Mouse (Mus musculus) forebrain, postnatal 0 days (tissue): ENCODE results near the gene Rnf213. TPM values are rescaled to one million over a fixed set of nuclear protein-coding genes. Genes with fewer than 3 reads are reported as not detected.
A peak's percentile ranks its signal among the peaks of the same experiment; 100 is the strongest.

Experiments
- ATAC-seq: fragments of 200-750 bp; cut with Nextera tagmentation; 2 replicates; pipeline ENCODE4 v1.8.0; 2017; ENCODE audit warnings: mild to moderate bottlenecking, moderate library complexity
- DNase-seq: peaks from one replicate; pipeline ENCODE4 v3.0.0-alpha.2; 2015
- H3K27ac ChIP-seq: fragments of 300-500 bp; sonication (generic); 2 replicates; pipeline ENCODE4 v1.5.1; 2014; ENCODE audit warnings: low read depth, mild to moderate bottlenecking, antibody characterized with exemption, low read length, moderate library complexity, mixed read lengths
- H3K27me3 ChIP-seq: fragments of 300-500 bp; sonication (generic); 2 replicates; pipeline ENCODE4 v1.6.1; 2014; ENCODE audit warnings: mild to moderate bottlenecking, low read length, mixed read lengths; ENCODE audit not compliant: insufficient read depth
- H3K36me3 ChIP-seq: fragments of 300-500 bp; sonication (generic); 2 replicates; pipeline ENCODE4 v1.6.1; 2014; ENCODE audit warnings: mild to moderate bottlenecking, moderate library complexity; ENCODE audit not compliant: insufficient read depth
- H3K4me1 ChIP-seq: fragments of 300-500 bp; sonication (generic); 2 replicates; pipeline ENCODE4 v1.6.1; 2014; ENCODE audit warnings: antibody characterized with exemption; ENCODE audit not compliant: insufficient read depth
- H3K4me2 ChIP-seq: fragments of 300-500 bp; sonication (generic); 2 replicates; pipeline ENCODE4 v1.6.1; 2014; ENCODE audit warnings: low read depth, mild to moderate bottlenecking, moderate library complexity
- H3K4me3 ChIP-seq: fragments of 300-500 bp; sonication (generic); 2 replicates; pipeline ENCODE4 v1.5.1; 2014; ENCODE audit warnings: low read depth, low read length, mixed read lengths
- H3K9ac ChIP-seq: fragments of 300-500 bp; sonication (generic); 2 replicates; pipeline ENCODE4 v1.6.1; 2014; ENCODE audit warnings: mild to moderate bottlenecking
- H3K9me3 ChIP-seq: fragments of 300-500 bp; sonication (generic); 2 replicates; pipeline ENCODE4 v1.6.1; 2016; ENCODE audit warnings: low read length
- CTCF ChIP-seq: sonication (generic); IDR thresholded peaks from 2 replicates; pipeline ENCODE4 v1.5.1; 2016; ENCODE audit warnings: antibody characterized with exemption, control low read depth, low read depth
- WGBS: fragments of 180-500 bp; shearing (Covaris S2); extraction: QIAGEN DNeasy Blood & Tissue Kit; methylation state at CpG from one replicate; pipeline ENCODE4 v1.1.7; 2014; 5-methylcytosine and 5-hydroxymethylcytosine counted together
- polyA plus RNA-seq: library from polyadenylated mRNA; unstranded; fragments of >200 nt; fragmentation: Nextera tagmentation; extraction: Ambion mirVana; gene quantifications from 2 replicates; pipeline ENCODE4 v1.2.1, GENCODE M21; 2015
- total RNA-seq: library from RNA; depleted of rRNA; stranded (reverse); fragments of >200 nt; gene quantifications from 2 replicates; pipeline ENCODE4 v1.2.3, GENCODE M21; 2014

The Rnf213 gene
- total and polyA plus RNA-seq, 2 experiments from 2014 or later: 1.1 to 8.6 TPM

GRCm38 (mm10) chr11:119395931-119396330 is 3.0 kb downstream of the Rnf213 start:
- no peak overlapping the region for H3K27ac ChIP-seq
- no peak overlapping the region for H3K4me3 ChIP-seq
- TF ChIP-seq CTCF: no peak
- no peaks in the 10 kb centered on the region for H3K36me3 ChIP-seq
- ATAC-seq (no peak), DNase-seq (no peak)
- peaks cover 7% of the 10 kb centered on the region for H3K27me3 ChIP-seq
- H3K9me3 ChIP-seq: no peaks in the 10 kb centered on the region
- 27% methylated on average over 13 of the region's 13 CpGs for WGBS
- no peak overlapping the region for H3K9ac ChIP-seq
- H3K4me2 ChIP-seq: no peak overlapping the region
- no peaks in the 10 kb centered on the region for H3K4me1 ChIP-seq

- Histone ChIP-seq H3K9ac (no peak overlapping the region), H3K4me3 (no peak overlapping the region), H3K27ac (no peak overlapping the region), H3K4me1 (no peaks in the 10 kb centered on the region), H3K36me3 (no peaks in the 10 kb centered on the region), H3K9me3 (no peaks in the 10 kb centered on the region), H3K4me2 (no peak overlapping the region), H3K27me3 (peaks cover 7% of the 10 kb centered on the region)
- TF ChIP-seq CTCF: no peak
- ATAC-seq: no peak
- no peak for DNase-seq
- 59% methylated on average over 7 of the region's 7 CpGs for WGBS
Observed at GRCm38 (mm10) chr11:119396461-119396860, 3.6 kb downstream of the Rnf213 start.

- ATAC-seq (no peak), DNase-seq (no peak)
- TF ChIP-seq CTCF: no peak
- Histone ChIP-seq H3K36me3 (no peaks in the 10 kb centered on the region), H3K9me3 (no peaks in the 10 kb centered on the region), H3K4me3 (no peak overlapping the region), H3K27me3 (no peaks in the 10 kb centered on the region), H3K4me1 (no peaks in the 10 kb centered on the region), H3K9ac (no peak overlapping the region), H3K4me2 (no peak overlapping the region), H3K27ac (no peak overlapping the region)
- 59% methylated on average over 11 of the region's 11 CpGs for WGBS
Observed at GRCm38 (mm10) chr11:119402501-119403160, 9.7 kb downstream of the Rnf213 start.

- no peak overlapping the region for H3K27ac ChIP-seq
- peak; percentile 25 for DNase-seq
- no peak overlapping the region for H3K4me3 ChIP-seq
- TF ChIP-seq CTCF: peak; percentile 71
- no peaks in the 10 kb centered on the region for H3K4me1 ChIP-seq
- no peaks in the 10 kb centered on the region for H3K9me3 ChIP-seq
- WGBS: 56% methylated on average over 5 of the region's 5 CpGs
- H3K9ac ChIP-seq: no peak overlapping the region
- no peak for ATAC-seq
- no peaks in the 10 kb centered on the region for H3K36me3 ChIP-seq
- no peak overlapping the region for H3K4me2 ChIP-seq
- H3K27me3 ChIP-seq: no peaks in the 10 kb centered on the region
Observed at GRCm38 (mm10) chr11:119404627-119405026, 11.7 kb downstream of the Rnf213 start.

- H3K36me3 ChIP-seq: no peaks in the 10 kb centered on the region
- WGBS: 90% methylated on average over 6 of the region's 6 CpGs
- DNase-seq (no peak), ATAC-seq (no peak)
- no peak for TF ChIP-seq CTCF
- H3K27ac ChIP-seq: no peak overlapping the region
- no peaks in the 10 kb centered on the region for H3K27me3 ChIP-seq
- H3K4me3 ChIP-seq: no peak overlapping the region
- no peak overlapping the region for H3K9ac ChIP-seq
- H3K4me2 ChIP-seq: no peak overlapping the region
- no peaks in the 10 kb centered on the region for H3K9me3 ChIP-seq
- no peaks in the 10 kb centered on the region for H3K4me1 ChIP-seq
Observed at GRCm38 (mm10) chr11:119407381-119407780, 14.5 kb downstream of the Rnf213 start.

GRCm38 (mm10) chr11:119407977-119408376 is 15.1 kb downstream of the Rnf213 start:
- 54% methylated on average over 5 of the region's 5 CpGs for WGBS
- Histone ChIP-seq H3K9me3 (no peaks in the 10 kb centered on the region), H3K9ac (no peak overlapping the region), H3K27ac (no peak overlapping the region), H3K4me3 (no peak overlapping the region), H3K36me3 (no peaks in the 10 kb centered on the region), H3K4me2 (no peak overlapping the region), H3K4me1 (no peaks in the 10 kb centered on the region), H3K27me3 (no peaks in the 10 kb centered on the region)
- no peak for TF ChIP-seq CTCF
- DNase-seq (no peak), ATAC-seq (no peak)

GRCm38 (mm10) chr11:119419327-119420118 is 26.6 kb downstream of the Rnf213 start:
- Histone ChIP-seq H3K9me3 (no peaks in the 10 kb centered on the region), H3K4me3 (no peak overlapping the region), H3K27me3 (no peaks in the 10 kb centered on the region), H3K36me3 (no peaks in the 10 kb centered on the region), H3K4me1 (no peaks in the 10 kb centered on the region), H3K4me2 (no peak overlapping the region), H3K9ac (no peak overlapping the region), H3K27ac (no peak overlapping the region)
- TF ChIP-seq CTCF: no peak
- 76% methylated on average over 16 of the region's 16 CpGs for WGBS
- DNase-seq (no peak), ATAC-seq (no peak)
